Mouse (Mus musculus) kidney, adult 18-20 months (tissue): ENCODE measurements around the gene Cox7a2l.

ENCODE experiments used
- DNase-seq: peaks from one replicate; pipeline ENCODE4 v3.0.0; 2021

Cox7a2l gene

DNA sequence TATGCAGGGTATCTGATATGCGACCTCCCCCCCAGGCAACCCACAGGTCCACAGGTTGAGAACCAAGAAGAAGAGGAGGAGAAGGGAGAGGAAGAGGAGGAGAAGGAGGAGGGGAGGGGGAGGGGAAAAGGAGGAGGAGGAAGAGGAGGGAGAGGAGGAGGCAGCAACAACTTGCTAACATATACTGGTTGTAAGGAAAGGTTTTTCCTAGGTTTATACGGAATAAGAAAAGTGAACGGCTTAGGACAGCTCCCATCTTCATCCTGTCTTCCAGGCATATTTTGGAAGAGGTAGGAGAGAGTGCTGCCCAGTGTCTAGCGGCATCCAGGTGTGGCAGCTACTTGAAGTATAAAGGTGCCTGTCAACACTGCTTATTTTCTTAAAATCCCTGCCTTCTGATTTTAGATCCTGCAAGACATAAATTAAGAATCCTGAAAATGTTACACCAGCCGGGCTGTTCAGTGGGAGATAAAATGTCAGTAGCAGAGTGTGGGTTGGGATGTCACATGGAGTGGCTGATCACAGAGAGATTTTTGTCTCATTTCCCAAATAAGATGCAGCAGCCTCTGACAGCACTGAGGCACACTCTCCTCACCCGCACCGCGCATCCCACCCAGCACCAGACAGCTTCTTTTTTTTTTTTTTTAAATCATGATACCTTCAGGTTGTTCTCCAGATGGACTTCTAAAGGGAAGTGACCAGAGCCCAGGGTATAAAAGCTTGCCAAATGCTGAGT lies at the start of gene Cox7a2l:
Cox7a2l (minus strand) TSS at position 51 of the 736 bp plus-strand sequence.
- DNase-seq = no peak

DNA sequence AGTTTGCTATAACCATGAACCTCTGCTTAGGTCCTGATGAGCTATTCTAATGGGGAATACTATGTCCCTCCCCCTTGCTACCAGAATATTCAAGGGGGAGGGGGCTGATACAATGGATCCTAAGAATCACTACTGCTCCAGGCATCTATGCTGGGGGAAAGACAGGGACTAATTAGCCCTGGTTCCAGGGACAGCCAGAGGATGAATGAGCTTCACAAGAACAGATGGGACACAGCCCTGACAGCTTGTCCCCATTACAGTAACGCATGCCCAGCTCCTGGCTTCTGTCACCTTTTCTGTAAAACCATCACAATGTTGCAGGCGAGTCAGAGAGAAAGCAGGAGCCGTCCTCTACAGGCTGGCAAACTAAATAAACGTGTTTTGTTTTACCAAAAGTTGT lies 48.4 kb upstream of the Cox7a2l start:
- DNase-seq = no peak

DNA sequence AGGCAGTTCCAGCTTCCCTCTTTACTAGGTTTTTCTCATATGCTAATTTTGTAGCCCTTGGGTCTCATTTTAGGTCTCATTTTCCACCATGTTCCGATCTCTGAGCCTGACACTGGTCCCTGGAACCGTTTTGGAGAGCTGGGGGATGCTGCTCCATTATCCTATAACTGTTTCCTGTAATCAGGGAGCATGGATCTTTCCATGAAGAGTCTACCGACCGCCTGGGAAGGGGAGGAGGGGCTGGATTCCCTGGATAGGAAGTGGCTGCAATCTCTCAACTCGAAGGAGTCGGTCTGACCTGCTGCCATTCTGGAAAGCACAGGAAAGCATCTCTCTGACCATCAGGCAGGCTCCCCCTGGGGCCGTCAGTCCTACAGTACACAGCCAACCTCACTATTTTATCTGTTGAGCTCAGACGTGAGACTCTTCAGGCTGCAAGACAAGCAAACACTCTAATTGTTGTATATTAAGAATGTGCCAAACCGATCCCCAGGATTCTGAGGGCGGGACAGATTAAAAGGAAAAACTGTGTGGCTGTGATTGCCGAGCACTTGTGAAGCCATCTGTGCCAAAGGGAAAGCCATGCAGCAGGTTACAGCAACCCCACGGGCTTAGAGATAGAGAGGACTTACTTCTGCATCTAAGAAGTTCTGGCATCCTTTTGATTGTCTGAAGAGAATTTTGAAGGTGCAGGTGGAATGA lies 47.1 kb upstream of the Cox7a2l start:
- no peak for DNase-seq

DNA sequence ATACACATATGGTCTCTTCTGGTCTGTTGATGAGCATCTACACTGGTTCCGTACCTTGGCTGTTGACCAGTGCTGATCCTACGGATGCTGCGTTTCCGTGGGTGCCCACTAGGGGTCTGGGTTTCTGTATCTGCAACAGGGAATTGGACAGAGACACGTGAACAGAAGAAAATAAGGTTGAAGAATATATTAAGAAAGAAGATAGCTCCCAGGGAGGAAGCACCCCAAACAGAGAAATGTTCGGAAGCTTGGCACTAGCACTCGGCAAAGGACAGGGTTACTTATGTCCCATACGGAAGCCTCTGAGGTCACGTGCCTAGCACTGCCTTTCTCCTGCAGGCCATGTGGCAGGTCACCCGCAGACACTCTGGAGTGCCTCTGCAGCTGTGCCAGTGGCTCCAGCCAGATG lies 46.6 kb upstream of the Cox7a2l start:
- peak; percentile 67 for DNase-seq

DNA sequence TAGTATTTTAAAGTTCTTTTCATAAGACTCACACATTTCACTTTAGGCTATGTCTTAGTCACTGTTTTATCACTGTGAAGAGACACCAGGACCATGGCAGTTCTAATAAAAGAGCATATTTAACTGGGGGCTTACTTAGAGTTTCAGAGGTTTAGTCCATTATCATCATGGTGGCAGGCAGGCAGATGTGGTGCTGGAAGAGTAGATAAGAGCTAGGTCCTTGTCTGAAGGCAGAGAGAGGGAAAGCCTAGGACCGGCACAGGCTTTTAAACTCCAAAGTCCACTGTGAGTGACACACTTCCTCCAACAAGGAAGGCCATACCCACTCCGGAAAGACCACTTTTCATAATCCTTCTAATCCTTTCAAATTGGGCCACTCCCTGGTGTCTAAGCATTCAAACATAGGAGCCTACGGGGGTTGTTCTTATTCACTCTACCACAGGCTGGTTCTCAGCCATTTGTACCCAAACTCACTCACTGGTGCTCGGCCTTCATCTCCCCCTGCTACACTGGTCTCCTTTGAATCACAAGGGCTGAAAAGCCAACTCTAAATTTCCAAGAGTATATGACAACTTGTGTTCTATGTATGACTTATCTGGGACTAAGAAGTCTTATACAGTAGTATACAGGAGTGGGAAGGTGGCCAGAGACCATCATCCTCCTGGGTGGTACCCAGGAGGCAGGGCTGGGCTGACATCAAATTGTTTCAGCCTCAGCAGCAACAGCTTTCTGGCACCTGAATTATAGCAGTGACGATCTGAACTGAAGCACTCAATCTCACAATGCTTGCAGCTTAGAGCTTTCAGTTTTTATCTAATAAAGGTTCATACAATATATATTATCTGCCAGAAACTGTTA lies 45.3 kb upstream of the Cox7a2l start:
- DNase-seq = no peak

DNA sequence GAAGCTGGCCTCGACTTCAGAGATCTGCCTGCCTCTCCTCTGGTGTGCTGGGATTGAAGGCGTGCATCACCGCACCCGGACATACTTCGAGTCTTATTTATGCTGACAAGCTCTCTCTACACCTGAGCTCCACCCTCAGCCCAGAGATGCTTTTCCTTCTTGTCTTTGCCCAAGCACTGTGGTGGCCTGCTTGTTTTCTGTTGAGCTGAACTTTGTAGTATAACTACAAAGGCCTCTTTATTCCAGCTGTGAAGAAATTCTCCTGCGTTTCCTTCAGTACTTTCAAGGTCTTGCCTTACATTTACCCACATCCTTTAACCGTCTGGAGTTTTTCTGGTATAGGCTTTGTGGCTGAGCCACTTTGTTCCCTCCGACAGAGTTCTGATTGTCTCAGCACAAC lies 42.0 kb upstream of the Cox7a2l start:
- no peak for DNase-seq

DNA sequence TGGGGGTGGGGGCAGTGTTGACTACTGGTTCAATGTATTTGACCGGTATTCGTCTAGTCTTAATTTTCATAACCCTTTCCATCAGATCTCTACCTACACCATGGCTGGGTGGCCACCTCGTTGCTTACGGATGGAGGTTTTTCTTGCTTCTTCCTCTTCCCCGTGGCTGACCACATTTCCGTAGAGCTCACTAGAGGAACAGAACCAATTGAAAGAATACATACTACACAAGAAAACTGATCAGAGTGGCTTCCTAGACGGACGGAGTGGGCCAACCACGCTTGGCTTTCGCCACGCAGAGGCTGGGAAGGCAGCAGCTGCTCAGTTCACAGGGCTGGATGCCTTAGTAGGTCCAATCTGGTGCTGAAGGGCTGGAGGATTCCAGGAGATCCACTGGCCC lies 38.7 kb upstream of the Cox7a2l start:
- DNase-seq = no peak

DNA sequence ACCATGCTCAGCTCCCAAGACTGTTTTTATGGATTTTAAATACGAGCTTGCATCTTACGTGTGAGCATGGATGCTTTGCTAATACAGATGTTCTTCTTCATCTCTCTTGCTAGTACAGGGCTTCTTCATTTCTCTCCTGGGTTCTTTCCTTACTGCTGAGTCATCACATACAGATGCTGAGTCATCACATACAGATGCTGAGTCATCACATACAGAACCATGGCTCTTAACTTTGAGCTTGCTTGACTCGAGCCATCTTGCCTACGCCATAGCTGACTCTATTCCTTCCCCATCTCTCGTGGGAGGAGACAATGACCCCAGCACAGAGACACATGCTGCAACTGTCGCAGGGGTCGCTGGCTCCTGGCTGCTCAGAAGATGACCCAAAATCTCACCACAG lies 37.9 kb upstream of the Cox7a2l start:
- no peak for DNase-seq

DNA sequence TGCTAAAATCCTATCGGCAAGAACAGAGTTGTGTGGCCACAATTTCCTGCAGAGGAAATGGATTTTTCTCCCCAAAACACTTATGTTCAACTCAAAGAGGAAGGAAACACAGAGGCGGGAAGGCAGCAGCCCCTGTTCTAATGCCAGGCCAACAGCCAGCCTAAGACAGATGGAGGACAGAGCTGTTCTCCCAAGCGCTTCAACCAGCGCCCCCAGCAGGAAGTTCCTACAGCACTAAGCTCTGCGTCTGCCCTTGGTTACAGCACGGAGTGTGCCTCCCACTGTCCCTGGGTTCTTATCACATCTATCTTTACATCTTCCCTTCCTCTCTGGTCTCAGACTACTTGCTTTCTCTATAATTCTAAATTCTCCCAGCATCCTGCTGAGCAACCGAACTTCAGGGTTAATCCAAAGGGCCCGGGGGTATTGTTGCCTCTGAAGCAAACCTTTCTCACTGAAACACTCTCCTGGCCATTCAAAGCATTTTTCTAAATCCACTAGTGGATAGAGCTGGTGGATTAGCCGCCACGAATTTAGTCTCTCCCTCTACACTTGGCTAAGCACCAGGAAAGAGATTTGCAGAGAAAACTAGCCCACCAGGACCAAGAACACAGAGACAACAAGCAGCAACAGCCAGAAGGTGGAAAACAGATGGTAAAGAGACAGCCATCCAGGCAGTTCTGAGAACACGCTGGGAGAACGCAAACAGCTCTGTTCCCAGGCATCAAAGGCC lies 31.5 kb upstream of the Cox7a2l start:
- no peak for DNase-seq

DNA sequence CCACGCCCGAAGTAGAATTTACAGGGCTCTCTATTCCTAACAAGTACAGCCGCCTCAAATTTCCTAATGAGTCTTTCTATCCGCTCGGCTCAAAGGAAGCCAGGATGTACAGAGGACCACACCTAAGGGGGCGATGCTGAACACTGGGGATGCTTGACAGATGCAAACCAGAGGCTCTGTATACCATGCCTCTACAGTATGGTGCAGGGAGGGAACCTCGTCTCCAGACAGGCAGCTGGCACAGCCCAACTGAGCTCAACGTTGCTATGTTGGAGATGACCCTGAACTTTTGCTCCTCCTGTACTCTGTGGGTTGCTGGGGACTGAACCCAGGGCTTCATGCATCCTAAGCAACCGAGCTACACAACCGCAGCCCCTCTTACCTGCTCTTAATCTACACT lies 30.0 kb upstream of the Cox7a2l start:
- DNase-seq = no peak

DNA sequence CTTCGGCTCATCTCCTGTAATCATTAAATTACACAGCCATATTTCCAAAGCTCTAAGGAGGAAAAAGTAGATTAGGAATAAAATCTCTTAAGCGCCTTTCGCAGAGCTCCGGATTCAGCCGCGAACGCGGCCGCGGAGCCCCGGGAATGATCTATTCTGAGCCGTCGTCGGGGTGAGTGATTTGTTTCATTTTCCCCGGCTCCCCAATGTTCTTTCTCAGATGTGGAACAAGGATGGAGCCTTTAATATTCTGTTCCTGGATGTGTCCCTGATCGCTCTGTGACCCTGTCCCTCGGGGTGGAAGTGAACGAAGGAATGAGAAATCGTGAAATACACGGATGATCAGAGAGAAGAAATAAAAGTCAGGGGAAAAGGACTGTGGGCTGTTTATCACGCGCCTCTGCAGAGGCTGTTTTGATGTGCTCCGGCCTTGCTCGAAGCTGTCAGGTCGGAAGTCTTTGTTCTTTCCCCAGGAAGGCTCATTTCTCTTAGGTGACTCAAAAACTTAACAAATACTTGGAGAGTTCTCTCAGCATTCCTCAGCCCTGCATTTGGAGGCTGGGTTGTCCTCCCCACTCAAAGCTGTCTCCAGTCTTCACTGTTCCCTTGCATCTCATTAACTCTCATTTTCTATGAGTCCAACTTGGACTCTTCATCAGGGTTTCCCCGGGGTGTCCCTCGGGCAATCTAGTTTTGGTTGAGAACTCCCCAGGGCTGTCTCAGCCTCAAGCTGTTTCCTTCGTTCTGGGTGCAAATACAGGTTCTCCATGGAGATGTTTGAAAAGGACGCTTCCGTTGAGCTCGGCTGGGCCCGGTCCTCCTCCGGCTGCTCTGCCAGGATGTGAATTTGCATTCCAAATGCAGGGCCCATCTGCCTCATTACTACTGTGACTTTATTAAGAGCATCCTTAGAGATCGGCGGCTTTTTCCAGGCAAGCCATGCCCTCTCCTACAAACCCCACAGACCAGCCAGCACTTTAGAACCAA lies 28.9 kb upstream of the Cox7a2l start:
- no peak for DNase-seq

DNA sequence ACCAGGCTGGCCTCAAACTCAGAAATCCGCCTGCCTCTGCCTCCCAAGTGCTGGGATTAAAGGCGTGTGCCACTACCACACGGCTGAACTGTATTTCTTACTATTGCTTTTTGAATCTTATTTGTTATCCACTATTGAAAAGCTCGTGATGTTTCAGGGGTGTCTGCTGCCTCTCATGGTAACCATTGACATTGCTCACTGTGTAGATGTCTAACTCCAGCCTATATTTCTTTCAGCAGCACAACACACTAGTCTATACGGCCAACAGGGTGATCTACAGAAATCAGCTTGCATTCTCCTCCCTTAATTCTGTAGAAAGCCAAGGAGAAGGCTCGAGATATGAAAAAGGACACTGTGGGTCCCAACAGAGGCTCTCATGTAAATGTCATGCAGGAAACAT lies 28.1 kb upstream of the Cox7a2l start:
- DNase-seq = no peak

DNA sequence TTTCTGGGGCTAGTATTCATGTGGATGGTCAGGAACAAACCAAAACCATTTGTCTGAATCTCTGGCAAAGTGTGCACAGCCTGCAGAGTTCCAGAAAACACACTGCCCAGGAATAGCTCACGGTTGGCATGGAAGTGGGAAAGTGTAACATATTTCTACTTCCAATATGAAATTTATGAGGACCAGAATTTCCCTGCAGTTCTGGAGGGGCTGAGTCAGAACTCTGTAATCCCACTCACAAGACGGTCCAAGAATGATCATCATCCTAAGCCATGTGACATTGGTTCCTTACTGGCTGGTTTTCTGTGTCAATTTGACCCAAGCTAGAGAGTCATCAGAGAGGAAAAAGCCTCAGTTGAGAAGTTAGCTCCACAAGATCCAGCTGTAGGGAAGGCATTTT lies 25.3 kb upstream of the Cox7a2l start:
- DNase-seq = no peak

DNA sequence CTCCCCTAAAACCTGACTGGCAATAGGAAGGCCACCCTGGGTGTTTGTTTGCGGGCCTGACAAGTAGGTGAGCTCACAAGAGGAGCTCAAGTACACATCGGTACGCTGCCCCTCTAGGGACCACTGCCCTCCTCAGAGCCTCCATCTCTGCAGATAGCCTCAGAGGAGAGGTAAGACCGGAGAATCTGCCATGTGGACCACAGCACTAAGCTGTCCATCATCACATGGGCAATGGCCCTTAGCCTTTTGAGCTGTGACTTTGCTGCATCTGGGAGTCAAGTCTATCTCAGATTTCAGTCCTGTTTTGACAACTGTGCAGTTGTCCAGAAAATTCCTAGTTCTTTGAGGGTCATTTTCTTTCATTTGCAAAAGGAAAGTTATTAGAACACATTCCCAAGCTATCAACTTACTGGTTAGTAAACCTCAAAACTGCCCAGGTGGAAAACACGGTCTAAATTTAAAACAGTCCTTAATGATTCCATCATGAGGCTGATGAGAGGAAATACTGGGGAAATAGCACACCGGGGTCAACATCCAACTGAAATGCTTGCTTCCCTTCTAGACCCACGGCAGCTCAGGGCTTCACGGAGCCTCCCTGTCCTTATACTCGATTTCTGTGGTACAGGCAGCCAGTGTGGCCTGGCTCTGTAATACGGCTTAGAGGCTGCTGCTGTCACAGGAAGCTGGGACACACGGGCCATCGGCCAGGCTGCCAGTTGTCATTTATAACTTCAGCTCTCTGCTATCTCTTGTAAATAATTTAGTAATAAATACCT lies 22.3 kb upstream of the Cox7a2l start:
- no peak for DNase-seq

DNA sequence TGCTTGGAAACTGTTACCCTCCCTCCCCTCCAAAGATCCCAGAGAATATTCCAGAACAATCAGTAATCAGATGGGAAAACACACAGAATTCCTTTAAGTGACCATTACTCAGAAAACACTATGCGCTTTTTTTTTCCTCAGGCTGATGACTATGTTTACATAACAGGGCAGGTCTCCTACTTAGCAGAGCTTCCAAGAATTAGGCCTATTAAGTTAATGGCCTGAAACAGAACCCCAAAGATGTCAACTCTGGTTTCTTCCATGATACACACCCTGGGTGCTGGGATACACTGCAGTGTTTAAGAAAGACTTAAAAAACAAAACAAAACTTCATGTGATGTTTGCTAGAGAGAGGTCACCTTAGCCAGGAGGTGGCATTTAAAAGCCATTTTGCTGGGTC lies 21.6 kb upstream of the Cox7a2l start:
- DNase-seq = no peak

DNA sequence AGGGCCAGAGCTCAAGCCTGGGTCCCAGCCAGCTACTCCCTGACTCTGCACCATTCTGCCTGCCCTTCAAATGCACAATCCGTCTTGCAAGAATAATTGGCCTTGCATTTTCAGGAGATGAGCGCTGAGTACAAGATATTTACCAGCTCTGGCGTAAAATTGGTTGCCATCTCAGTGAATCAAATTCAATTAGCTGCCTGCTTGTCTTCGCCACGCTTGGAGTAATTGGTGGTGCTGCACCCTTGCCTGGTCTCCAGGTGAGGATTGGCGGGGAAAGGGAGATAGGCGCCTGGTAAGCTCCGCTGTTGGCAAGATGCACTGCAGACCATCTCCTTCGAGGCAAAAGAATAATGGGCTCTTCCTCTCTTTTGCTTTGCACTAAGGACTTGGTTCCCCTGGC lies 21.0 kb upstream of the Cox7a2l start:
- DNase-seq = no peak

DNA sequence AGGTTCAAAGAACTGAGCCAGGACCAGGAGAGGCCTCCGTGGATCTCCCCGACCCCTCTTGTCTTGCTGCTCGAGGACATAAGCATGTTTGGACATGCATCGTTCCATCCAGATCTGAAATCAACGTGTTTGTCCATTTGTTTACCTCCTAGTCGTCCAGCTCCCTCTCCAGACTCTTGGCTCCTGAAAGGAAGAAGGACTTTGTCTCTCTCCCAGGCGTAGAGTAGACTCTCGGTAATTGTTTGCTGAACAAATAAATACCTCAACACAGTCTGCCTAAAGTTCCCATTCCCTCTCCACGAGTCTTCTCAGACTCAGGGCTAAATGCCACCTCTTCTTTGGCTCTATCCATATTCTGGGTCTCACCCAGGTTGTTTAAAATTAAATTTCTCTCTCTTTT lies 16.0 kb upstream of the Cox7a2l start:
- no peak for DNase-seq

DNA sequence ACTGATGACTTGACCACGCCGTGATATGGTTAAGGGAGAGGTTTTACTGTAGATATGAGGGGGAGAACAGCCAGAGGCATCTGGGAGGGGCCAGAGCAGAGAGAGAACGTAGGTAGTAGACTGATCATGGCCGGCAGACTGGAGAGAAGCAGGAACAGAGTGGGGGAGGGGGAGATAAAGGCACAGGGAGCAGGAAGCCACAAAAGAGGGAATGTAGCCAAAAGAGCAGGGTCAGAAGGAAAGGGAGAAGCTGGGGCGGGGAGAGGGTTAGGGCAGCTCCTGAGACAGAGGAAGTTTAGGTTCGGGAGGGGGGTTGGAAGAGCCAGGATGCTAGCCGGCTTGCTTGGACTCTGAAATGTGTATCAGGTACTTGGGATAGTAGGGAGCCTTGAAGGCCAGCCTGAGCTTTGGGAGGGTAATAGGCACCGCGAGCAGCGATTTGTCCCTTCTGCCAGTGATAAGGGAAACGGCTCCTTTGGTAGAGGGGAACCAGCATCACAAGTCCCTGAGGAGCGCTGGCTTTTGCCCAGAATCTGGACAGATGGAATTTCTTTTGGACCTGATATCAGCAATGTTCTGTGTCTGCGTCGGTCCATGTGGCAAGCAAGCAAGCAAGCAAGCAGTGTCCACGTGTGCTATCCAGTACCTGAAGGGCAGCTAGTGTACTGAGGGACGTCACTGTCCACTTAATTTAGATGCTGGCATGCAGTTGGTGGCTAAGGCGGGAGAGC lies 10.7 kb upstream of the Cox7a2l start:
- peak; percentile 28 for DNase-seq

DNA sequence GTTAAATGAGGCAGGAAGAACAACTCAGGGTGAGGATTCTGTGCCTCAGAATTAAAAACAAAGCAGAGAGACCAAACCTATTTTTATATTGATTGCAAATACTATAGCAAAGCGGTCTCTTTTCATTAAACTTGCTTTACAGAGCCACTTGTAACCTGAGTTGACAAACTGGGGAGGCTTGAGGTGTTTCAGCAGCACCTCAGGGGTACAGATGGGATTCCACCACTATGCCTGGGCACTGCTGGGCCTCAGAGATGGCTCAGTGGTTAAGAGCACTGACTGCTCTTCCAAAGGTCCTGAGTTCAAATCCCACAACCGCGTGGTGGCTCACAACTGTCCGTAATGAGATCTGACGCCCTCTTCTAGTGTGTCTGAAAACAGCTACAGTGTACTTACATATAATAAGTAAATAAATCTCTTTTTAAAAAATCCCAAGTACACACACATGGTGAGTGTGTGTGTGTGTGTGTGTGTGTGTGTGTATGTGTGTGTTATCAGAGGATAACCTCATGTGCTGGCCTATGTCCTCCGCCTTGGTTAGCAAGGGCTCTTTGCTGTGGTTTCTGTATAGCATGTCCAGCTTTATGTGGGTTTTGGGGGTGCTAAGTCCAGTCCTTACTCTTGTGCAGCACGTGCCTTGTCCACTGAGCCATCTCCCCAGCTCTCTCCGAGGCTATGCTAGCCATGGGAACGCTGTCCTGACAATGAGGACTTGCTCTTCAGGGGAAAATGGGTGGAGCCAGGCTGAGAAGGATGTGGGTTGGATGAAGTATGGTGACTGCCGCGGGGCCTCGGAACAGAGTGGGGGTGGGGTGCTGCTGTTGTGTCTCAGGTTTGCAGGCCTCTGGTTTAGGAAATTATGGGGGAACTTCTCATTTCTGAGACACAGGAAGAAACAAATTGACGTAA lies 9.7 kb upstream of the Cox7a2l start:
- peak; percentile 28 for DNase-seq
